Mouse (Mus musculus) embryonic fibroblast, embryonic 13.5 days (primary cell): ENCODE data around the gene Pknox2.

Source experiments
- CTCF ChIP-seq: IDR thresholded peaks from 2 replicates; pipeline ENCODE4 v1.5.1; 2011; ENCODE audit warnings: mild to moderate bottlenecking, control low read depth, low read length, moderate library complexity, borderline replicate concordance; ENCODE audit not compliant: insufficient read depth
- POLR2A ChIP-seq: IDR thresholded peaks from 2 replicates; pipeline ENCODE4 v1.6.1; 2011; ENCODE audit warnings: low read depth, mild to moderate bottlenecking, control low read depth, low read length, moderate library complexity

DNA sequence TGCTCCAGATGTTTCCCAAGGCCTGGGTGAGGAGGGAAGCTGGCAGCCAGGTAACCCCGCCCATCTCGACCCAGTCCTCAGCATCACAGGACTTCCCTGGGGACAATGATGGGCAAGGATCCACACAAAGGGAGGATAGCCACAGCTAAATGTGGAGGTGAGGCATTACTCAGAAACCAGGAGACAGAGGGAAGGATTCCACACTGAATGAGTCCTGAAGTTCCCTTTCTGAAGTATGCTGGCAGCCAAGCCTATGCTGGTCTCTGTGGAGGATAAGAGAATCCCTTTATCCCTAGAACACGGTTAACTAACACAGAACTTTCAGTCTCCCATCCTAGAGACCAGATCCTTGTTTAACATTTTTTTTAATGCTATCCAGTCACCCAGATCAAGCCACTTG, 40.8 kb upstream of the Pknox2 start:
- TF ChIP-seq POLR2A, result no peak
- TF ChIP-seq CTCF, result no peak
